Mouse (Mus musculus) kidney, postnatal 14 days (tissue): Measurements from ENCODE around the gene Klf13.

Source experiments
- DNase-seq: peaks from one replicate; pipeline ENCODE4 v3.0.0; 2022; ENCODE audit warnings: mixed read lengths

The Klf13 gene

DNA sequence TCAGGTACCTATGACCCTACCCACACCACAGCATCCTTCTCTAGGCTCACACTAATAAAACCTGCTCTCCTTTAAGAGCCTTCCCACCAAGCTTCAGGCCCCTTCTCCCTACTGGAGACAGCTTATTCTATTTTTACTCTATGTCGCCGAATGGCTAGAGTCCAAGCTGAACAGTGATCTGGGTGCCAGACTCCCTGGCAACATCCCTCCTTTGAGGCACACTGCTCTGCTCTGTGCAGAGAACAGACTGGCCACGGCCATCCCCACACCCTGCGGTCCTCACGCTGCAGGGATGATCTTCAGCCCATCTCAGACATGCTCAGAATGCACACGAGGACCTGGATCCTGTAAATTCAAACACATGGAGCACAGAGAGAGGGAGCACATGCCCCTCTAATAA, 59.1 kb downstream of the Klf13 start:
- no peak for DNase-seq

GRCm38 (mm10) chr7:63877610-63878009, 61.1 kb downstream of the Klf13 start:
- no peak for DNase-seq

GRCm38 (mm10) chr7:63876640-63877039, 62.1 kb downstream of the Klf13 start:
- DNase-seq = no peak

DNA sequence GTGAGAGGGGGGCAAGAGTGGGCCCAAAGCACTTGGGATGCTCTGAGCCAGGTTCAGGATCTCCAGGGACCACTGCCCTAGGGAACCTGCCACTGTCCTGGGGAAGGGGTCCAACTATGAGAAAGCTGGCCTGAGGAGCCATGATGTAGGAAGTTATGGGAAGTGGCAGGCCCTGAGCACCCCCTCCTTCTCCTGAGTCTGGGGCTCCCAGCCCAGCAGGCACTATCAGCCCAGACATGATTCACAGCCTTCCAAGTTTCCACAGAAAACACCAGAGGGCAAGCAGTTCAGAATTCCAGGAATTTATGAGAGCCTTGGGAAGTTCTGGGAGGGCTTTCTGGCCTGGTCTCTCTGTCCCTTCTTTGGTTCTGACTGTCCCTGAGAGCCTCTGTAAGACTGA, 63.0 kb downstream of the Klf13 start:
- peak; percentile 45 for DNase-seq

GRCm38 (mm10) chr7:63873880-63874279, 64.8 kb downstream of the Klf13 start:
- DNase-seq = no peak

GRCm38 (mm10) chr7:63871698-63872097, 67.0 kb downstream of the Klf13 start:
- DNase-seq = no peak

DNA sequence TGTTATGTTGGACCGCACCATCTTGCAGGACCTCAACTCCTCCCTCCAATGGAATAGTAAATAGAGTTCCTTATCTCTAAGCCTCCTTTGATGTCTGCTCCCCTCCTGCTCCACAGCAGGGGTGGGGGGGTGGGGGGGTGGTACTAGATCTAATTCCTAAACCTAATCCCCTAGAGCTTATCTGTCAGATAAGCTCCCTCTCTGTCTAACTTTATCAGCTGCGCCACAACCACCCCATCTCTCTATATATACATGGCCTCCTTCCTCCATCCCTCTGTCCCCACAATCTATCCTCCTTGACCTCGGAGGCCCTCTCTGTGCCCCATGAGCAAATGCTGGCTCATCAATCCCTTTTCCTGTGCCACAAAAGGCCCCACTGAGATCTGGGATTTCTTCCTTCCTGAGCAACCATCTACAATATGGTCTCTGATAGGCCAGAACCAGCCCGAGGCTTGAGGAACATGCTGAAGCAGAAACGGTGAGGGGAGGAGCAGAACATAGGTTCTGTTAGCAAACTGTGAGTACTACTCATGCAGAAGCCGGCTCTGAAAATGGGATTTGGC, 70.3 kb downstream of the Klf13 start:
- no peak for DNase-seq

GRCm38 (mm10) chr7:63865911-63866310, 72.8 kb downstream of the Klf13 start:
- DNase-seq = no peak

- no peak for DNase-seq
Measured at GRCm38 (mm10) chr7:63863046-63863445, 75.7 kb downstream of the Klf13 start.

- DNase-seq = no peak
Measured at GRCm38 (mm10) chr7:63861123-63861522, 77.6 kb downstream of the Klf13 start.

- DNase-seq = peak; percentile 92
Measured at GRCm38 (mm10) chr7:63858571-63859152, 80.1 kb downstream of the Klf13 start.

DNA sequence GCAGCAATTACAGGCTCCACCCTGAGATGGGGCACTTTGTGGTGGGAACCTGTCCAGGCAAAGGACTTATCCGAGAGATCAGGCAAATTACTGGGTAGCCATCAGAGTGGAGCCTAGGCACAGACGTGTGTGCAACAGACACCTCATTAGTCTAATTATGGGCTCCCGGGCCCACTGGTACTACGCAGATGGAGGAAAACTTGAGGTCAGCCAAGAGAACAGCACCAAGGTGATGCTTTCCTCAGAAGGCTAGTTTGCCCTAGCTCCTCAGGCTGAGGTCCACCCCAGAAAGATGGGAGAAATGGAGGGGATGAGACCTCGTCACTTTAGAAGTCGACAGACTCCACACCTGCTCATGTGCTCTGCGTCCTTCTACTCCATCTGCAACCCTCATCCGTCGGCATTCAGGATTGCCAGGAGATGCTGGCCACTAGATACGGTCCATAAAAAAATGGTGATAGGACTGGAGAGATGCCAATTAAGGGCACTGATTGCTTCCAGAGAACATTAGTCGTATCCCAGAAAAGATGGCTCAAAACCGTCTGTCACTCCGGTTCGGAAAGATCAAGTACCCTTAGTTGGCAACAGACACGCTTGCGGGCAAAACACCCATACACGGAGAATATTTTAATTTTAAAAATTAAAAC, 80.8 kb downstream of the Klf13 start:
- DNase-seq = no peak

DNA sequence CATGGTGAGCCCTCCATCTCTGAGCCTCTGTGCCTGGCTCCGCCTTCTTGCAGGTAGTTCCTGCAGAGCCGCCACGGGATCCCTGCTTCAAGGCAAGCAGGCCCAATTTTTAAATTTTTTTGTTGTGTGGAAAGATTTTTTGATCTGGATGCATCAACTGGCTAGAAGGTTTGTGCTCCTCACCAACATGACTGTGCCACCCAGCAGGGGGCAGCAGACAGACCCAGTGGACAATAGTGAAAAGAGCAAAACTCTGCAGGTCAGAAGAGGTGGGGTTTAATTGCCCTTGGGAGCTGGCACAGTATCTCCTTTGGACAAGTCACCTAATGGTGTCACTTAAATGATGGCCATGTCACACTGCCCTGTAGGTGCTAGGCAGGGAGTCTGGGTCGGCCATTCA, 83.4 kb downstream of the Klf13 start:
- peak; percentile 85 for DNase-seq

DNA sequence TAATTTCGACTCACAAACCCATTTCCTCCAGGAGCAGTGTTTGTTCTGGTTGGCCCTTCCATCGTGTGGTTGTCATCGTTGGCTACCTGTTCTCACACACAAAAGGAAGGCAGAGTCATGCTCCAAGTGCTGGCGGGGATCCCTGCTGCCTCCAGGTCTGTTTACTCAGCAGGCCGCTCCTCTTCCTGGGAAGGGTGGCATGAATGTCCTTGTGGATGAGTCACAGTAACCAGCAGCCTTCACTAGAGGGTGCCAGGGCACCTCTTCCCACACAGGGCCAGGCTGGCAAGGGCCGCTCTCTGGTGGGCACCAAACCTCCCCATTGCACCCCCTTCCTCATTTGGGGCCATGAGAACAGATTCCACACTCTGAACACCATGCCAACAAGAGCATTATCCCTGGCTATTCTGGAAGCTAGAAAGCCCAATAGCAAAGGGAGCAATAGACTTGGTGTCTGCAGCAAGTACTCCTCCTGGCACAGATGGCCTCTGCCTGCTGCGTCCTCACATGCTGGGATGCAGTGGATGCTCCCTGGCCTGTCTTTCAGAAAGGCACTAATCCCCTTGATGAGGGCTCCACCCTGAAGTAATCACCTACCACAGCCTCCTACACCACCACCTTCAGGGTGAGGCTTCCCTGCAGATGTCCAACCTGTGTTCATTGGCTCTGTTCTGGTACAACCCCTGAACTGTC, 86.7 kb downstream of the Klf13 start:
- peak; percentile 50 for DNase-seq
